Mouse (Mus musculus): ENCODE measurements around the gene Ehd2.

- TF ChIP-seq CTCF (conservative IDR thresholded peaks at IDR 0.05; ENCODE audit: insufficient read depth, insufficient read length, low read depth, low read length), result no peak
- no peak for TF ChIP-seq POLR2A (IDR thresholded peaks at IDR 0.05; ENCODE audit: low read depth, low read length)
Measured at GRCm38 (mm10) chr7:15945721-15946536, 21.4 kb downstream of the Ehd2 start, which contains the start of gene Nop53.
